Mouse (Mus musculus) activated CD4-positive, CD25-positive, alpha-beta regulatory T cell, adult 4 months (primary cell): Measurements from ENCODE around the gene Dcp1a. TPM values are rescaled to one million over a fixed set of nuclear protein-coding genes. Genes with fewer than 3 reads are reported as not detected.

Experiments used
- ATAC-seq: one replicate; pipeline ENCODE4 v1.8.0; 2017
- polyA plus RNA-seq, 2 experiments: library from polyadenylated mRNA; unstranded; fragments of 100-300 nt; shearing (Covaris generic); gene quantifications; one replicate each; pipeline ENCODE4 v1.2.1; 2017

Gene Dcp1a
- 10 to 100 TPM; 30.7 to 32.5 TPM for polyA plus RNA-seq

DNA sequence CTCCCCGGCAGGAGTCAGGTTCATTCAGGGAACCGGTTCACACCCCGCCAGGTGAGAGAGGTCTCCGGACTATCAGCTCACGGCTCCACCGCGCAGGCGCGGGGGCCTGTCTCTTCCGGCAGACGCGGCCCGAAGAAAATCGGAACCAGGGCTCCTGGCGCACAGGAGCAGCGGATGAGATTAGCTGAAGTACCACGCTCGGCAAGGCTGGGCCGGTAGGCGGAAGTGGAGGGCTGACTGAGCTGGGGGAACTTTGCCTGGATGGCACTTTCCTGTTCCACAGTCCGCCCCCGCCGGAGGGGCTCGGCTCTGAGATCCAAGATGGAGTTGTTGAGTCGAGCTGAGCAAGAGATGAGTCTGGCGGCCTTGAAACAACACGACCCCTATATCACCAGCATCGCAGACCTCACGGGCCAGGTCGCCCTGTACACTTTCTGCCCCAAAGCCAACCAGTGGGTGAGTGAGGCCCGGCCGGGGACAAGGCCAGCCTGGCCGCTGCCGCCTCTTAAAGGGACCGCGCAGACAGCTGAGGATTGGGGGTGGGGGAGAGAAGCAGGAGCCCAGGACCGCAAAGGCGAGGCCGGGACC, at the start of gene Dcp1a:
Gene Dcp1a (plus strand): TSS at position 175 of the 588 bp plus-strand sequence.
- ATAC-seq = peak; percentile 99

- no peak for ATAC-seq
These were observed 49.7 kb upstream of the Dcp1a start for GRCm38 (mm10) chr14:30429606-30430005.

- no peak for ATAC-seq
These were observed 49.3 kb upstream of the Dcp1a start for GRCm38 (mm10) chr14:30430026-30430425.

- no peak for ATAC-seq
These were observed 48.9 kb upstream of the Dcp1a start for GRCm38 (mm10) chr14:30430446-30430845.

GRCm38 (mm10) chr14:30435316-30435715, 44.0 kb upstream of the Dcp1a start:
- ATAC-seq = no peak

- ATAC-seq = no peak
These were observed 39.4 kb upstream of the Dcp1a start for GRCm38 (mm10) chr14:30439915-30440314.

- no peak for ATAC-seq
These were observed 23.3 kb upstream of the Dcp1a start for GRCm38 (mm10) chr14:30455801-30456595.

- ATAC-seq = no peak
These were observed 21.9 kb upstream of the Dcp1a start for GRCm38 (mm10) chr14:30457436-30457835.

DNA sequence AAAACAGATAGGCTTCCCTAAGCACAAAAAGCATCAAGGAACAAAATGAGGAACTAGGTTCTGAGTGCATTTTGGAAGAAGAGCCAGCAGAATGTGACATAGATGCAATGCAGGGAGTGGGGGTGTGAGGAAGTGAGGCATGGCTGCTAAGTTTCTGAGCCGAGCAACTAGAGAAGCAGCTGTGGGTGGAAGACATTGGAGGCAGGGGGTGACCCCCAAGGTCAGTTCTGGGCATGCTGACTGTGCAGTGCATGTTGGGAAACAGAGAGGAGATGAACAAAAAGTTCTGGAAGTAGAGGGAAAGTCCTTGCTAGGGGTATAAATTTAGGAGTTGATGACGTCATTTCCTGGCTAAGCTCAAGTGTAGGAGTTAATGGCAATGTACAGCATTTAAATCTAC, 21.4 kb upstream of the Dcp1a start:
- ATAC-seq = no peak

DNA sequence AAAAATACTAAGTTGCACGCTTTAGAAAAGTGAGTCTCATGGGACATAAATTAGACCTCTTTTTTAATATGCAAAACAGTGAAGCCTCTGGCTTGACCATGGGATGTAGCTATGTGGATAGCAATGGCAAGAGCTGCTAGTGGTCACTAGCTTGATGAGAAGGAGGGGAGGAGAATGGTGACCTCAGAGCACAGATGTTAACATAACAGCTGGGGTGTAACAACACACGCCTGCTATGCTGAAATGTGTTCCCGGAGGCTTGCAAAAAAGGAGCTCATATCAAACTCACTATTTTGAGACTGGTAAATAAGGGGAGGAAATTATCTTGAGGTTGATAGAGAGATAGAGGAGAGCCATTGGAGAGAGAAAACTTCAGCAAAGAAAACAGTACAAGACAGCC, 20.5 kb upstream of the Dcp1a start:
- ATAC-seq = no peak

DNA sequence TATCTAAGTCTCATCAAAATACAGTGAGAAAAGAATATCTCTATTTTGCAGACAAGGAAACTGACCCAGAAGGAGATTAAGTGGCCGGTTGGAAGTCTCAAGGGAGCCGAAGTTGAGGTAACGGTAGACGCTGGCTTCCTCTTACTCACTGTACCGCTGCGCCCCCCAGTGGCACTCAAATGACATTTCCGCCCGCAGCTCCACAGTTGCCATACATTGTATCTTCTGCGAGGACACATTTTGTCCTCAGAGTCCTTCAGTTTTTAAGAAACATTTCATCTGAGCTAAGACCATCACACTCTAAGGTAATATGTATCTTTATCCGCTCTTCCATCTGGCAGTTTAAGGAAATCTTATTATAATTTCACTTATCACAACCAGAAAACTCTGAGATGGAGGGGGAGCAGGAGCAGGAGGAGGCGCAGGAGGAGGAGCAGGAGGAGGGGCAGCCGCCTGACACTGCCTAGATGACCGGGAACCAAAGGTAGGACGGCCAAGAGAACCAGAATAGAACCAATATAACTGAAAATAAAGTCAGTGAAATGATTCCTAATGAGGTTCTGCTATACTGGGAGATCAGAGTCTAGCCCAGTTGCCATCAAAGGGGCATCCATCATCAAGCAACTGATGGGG, 19.3 kb upstream of the Dcp1a start:
- ATAC-seq = peak; percentile 79

- no peak for ATAC-seq
These were observed 16.0 kb upstream of the Dcp1a start for GRCm38 (mm10) chr14:30463312-30463711.

GRCm38 (mm10) chr14:30473605-30474004, 5.7 kb upstream of the Dcp1a start:
- ATAC-seq = no peak

GRCm38 (mm10) chr14:30474416-30474815, 4.9 kb upstream of the Dcp1a start:
- ATAC-seq = no peak

GRCm38 (mm10) chr14:30491342-30491741, 12.0 kb downstream of the Dcp1a start, which contains the start of gene Cacna1d:
Gene Cacna1d, minus strand, starts transcription at chr14:30491455.
- no peak for ATAC-seq

DNA sequence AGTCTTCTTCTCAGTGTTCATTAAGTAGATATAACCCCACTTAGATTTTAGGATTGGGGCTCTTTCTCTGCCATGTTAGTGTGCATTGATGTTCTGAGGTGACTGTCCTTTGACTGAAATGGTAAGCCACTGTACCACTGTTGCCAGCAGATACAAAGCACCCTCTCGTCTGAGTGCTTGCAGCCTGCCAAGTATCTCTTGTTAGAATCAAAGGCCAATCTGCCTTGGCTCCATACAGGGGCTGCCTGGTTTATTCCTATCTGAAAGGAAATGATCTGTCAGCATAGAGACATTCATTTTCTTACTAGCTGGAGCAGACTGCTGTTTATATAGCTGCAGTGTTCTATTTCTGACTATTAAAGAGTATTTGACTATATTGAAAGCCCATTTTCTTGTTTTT, 13.9 kb downstream of the Dcp1a start:
- ATAC-seq = no peak

DNA sequence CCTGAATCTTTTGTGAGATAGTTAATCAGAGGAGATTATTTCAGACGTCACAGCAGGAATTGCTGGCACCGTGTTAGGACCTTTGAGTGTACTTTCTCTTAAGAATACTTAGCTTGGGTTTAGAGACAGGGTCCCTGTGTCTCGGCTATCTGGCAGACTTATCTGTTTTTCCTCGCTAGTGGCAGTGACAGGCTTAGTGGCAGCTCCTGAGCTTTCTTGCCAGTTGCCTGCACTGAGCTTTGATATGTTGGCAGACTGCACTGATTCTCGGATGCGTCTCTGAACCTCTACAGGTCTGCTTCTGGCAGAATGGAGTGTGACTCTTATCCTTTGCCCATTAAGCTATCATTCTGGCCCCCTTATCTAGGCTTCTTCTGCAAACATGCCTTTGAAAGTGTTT, 15.7 kb downstream of the Dcp1a start:
- no peak for ATAC-seq

DNA sequence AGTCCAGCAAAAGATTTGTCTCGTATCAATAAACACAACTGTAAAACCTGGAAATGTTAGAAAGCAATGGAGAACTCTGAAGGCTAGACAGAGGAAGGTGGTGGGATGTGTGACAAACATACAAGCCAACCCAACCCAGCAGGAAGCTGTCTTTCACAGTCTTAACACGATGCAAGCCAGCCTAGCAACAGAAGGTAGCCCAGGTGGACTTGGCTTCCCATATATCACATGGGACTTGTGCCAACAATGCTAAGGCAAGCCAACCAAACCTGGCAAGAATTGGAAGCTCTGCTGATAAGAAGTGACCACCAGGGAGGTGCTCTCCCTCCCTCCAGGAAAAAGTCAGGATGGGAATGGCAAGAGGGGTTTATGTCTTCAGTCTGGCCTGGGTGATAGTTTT, 18.9 kb downstream of the Dcp1a start:
- ATAC-seq = no peak

GRCm38 (mm10) chr14:30504990-30505389, 25.7 kb downstream of the Dcp1a start:
- no peak for ATAC-seq

- no peak for ATAC-seq
These were observed 31.0 kb downstream of the Dcp1a start for GRCm38 (mm10) chr14:30510214-30510763.

DNA sequence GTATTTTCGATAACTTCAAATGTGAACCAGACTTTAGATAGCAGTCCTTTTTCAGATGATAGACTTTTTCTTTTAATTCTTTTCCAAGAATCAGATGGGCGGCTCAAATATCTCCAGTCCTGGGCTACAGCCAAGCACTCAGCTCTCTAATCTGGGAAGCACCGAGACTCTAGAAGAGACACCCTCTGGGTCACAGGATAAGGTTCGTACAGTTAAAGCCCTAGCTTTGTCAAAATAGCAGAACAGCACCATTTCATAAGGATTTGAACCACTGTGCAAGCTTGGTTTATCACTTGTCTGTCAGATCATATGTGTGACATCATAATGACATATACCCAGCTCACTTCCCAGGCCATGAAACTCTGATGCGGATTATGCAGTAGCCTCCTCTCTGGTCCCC, 33.6 kb downstream of the Dcp1a start:
- ATAC-seq = no peak

DNA sequence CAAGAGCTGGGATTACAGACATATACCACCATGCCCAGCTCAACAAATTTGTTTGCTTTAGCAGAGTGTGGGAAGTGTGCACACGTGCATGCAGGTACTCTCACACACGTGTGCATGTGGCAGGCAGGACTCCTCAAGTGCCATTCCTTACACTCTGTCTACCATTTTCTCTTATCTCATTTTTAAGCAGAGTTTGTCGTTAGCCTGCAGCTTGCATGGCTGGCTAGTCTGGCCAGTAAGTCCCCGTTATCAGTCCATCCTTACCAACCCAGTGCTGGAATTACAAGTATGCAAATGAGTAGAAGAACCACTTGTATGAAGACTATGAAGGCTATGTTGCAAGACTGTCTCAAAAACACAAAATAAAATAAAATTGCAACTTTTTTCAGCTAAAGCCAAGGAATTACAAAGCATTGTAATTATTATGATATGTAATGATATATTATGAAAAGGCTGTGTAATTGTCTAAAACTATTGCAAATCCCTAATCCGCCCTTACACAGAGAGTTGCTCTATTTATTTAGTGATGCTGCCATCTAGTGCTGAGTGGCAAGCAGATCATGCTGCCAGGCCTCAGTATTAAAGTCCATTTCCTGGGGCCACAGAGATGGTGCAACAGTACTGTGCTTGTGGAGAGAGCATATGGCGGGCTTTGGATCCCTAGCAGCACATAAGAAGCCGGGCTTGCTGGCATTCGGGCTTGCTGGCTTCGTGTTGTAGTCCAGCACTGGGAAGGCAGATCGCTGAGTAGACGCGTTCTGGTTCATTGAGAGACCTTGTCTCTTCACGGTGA, 36.8 kb downstream of the Dcp1a start:
- no peak for ATAC-seq

DNA sequence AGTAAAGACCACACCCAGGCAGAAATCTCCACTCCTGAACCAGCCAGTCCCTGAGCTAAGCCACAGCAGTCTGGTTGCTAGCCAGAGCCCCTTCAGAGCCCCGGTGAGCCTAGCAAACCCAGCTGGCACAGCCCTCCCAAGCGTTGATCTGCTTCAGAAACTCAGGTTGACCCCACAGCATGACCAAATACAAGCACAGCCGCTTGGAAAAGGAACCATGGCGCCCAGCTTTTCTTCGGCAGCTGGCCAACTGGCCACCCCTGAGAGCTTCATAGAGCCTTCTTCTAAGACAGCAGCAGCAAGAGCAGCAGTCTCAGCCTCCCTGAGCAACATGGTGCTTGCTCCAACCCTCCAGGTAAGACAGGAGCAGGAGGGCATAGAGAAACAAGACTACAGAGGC, 40.0 kb downstream of the Dcp1a start:
- no peak for ATAC-seq
